Mouse (Mus musculus): Measurements from ENCODE around the gene Bcl7a. TPM values are rescaled to one million over a fixed set of nuclear protein-coding genes. Genes with fewer than 3 reads are reported as not detected.

Bcl7a gene
- polyA plus RNA-seq, 1 experiment from 2014 or later: 42.4 TPM

- ATAC-seq (ENCODE audit: low FRiP score, low TSS enrichment): peak; percentile 95
- Histone ChIP-seq H3K36me3 (ENCODE audit: control insufficient read depth, insufficient read depth, low read length) (no peaks in the 10 kb centered on the region), H3K4me2 (ENCODE audit: low read length) (peak within 1 kb of the TSS; percentile 69), H3K9me3 (ENCODE audit: control insufficient read depth, low read length) (no peaks in the 10 kb centered on the region), H3K27ac (replicated peaks; ENCODE audit: low read depth, low read length) (peak within 1 kb of the TSS; percentile 84), H3K9ac (replicated peaks; ENCODE audit: low read length) (peak within 1 kb of the TSS; percentile 88), H3K4me3 (replicated peaks; ENCODE audit: low read depth, low read length) (peak within 1 kb of the TSS; percentile 95), H3K27me3 (ENCODE audit: control insufficient read depth, insufficient read depth, low read length) (no peaks in the 10 kb centered on the region), H3K4me1 (ENCODE audit: control insufficient read depth, insufficient read depth, low read length) (peaks cover 36% of the 10 kb centered on the region)
- under 1% methylated on average over 49 of the region's 50 CpGs for WGBS
- peak; percentile 95 for DNase-seq
Observed at GRCm38 (mm10) chr5:123394303-123394956, 50.8 kb downstream of the Bcl7a start, which contains the start of gene Mlxip. TSS of gene Mlxip (plus strand) at chr5:123394798.

GRCm38 (mm10) chr5:123394957-123395881 lies 51.6 kb downstream of the Bcl7a start:
- Histone ChIP-seq H3K9ac (replicated peaks; ENCODE audit: low read length) (peak overlapping the region; percentile 88), H3K4me1 (ENCODE audit: control insufficient read depth, insufficient read depth, low read length) (peaks cover 36% of the 10 kb centered on the region), H3K4me3 (replicated peaks; ENCODE audit: low read depth, low read length) (peak overlapping the region; percentile 95), H3K4me2 (ENCODE audit: low read length) (peak overlapping the region; percentile 69), H3K9me3 (ENCODE audit: control insufficient read depth, low read length) (no peaks in the 10 kb centered on the region), H3K27ac (replicated peaks; ENCODE audit: low read depth, low read length) (peak overlapping the region; percentile 84), H3K36me3 (ENCODE audit: control insufficient read depth, insufficient read depth, low read length) (no peaks in the 10 kb centered on the region), H3K27me3 (ENCODE audit: control insufficient read depth, insufficient read depth, low read length) (no peaks in the 10 kb centered on the region)
- DNase-seq (peak; percentile 41), ATAC-seq (ENCODE audit: low FRiP score, low TSS enrichment) (peak; percentile 35)
- WGBS: under 1% methylated on average over 65 of the region's 65 CpGs

GRCm38 (mm10) chr5:123396901-123397464 lies 53.3 kb downstream of the Bcl7a start:
- H3K4me1 ChIP-seq (ENCODE audit: control insufficient read depth, insufficient read depth, low read length): peaks cover 31% of the 10 kb centered on the region
- 67% methylated on average over 8 of the region's 8 CpGs for WGBS
- no peak for DNase-seq
- no peak for ATAC-seq (ENCODE audit: low FRiP score, low TSS enrichment)
- peak overlapping the region; percentile 95 for H3K4me3 ChIP-seq (replicated peaks; ENCODE audit: low read depth, low read length)
- H3K4me2 ChIP-seq (ENCODE audit: low read length): peak overlapping the region; percentile 69
- H3K27me3 ChIP-seq (ENCODE audit: control insufficient read depth, insufficient read depth, low read length): no peaks in the 10 kb centered on the region
- no peaks in the 10 kb centered on the region for H3K36me3 ChIP-seq (ENCODE audit: control insufficient read depth, insufficient read depth, low read length)
- H3K9ac ChIP-seq (replicated peaks; ENCODE audit: low read length): peak overlapping the region; percentile 88
- H3K9me3 ChIP-seq (ENCODE audit: control insufficient read depth, low read length): no peaks in the 10 kb centered on the region
- no peak overlapping the region for H3K27ac ChIP-seq (replicated peaks; ENCODE audit: low read depth, low read length)

- Histone ChIP-seq H3K9me3 (ENCODE audit: control insufficient read depth, low read length) (no peaks in the 10 kb centered on the region), H3K27me3 (ENCODE audit: control insufficient read depth, insufficient read depth, low read length) (no peaks in the 10 kb centered on the region), H3K4me3 (replicated peaks; ENCODE audit: low read depth, low read length) (peak overlapping the region; percentile 95), H3K27ac (replicated peaks; ENCODE audit: low read depth, low read length) (no peak overlapping the region), H3K36me3 (ENCODE audit: control insufficient read depth, insufficient read depth, low read length) (no peaks in the 10 kb centered on the region), H3K4me2 (ENCODE audit: low read length) (peak overlapping the region; percentile 69), H3K9ac (replicated peaks; ENCODE audit: low read length) (peak overlapping the region; percentile 88; the same call in 1 of the 2 replicates), H3K4me1 (ENCODE audit: control insufficient read depth, insufficient read depth, low read length) (peaks cover 31% of the 10 kb centered on the region)
- DNase-seq (no peak), ATAC-seq (ENCODE audit: low FRiP score, low TSS enrichment) (no peak)
- 90% methylated on average over 11 of the region's 11 CpGs for WGBS
Observed at GRCm38 (mm10) chr5:123397786-123398185, 54.2 kb downstream of the Bcl7a start.

- no peak for DNase-seq
- H3K4me3 ChIP-seq (replicated peaks; ENCODE audit: low read depth, low read length): no peak overlapping the region
- no peak overlapping the region for H3K4me2 ChIP-seq (ENCODE audit: low read length)
- WGBS: 92% methylated on average over 4 of the region's 4 CpGs
- H3K9ac ChIP-seq (replicated peaks; ENCODE audit: low read length): no peak overlapping the region
- H3K4me1 ChIP-seq (ENCODE audit: control insufficient read depth, insufficient read depth, low read length): peaks cover 31% of the 10 kb centered on the region
- H3K9me3 ChIP-seq (ENCODE audit: control insufficient read depth, low read length): no peaks in the 10 kb centered on the region
- H3K27me3 ChIP-seq (ENCODE audit: control insufficient read depth, insufficient read depth, low read length): no peaks in the 10 kb centered on the region
- no peaks in the 10 kb centered on the region for H3K36me3 ChIP-seq (ENCODE audit: control insufficient read depth, insufficient read depth, low read length)
- no peak overlapping the region for H3K27ac ChIP-seq (replicated peaks; ENCODE audit: low read depth, low read length)
- ATAC-seq (ENCODE audit: low FRiP score, low TSS enrichment): no peak
Observed at GRCm38 (mm10) chr5:123398856-123399498, 55.3 kb downstream of the Bcl7a start.

- no peak overlapping the region for H3K9ac ChIP-seq (replicated peaks; ENCODE audit: low read length)
- H3K27me3 ChIP-seq (ENCODE audit: control insufficient read depth, insufficient read depth, low read length): no peaks in the 10 kb centered on the region
- H3K9me3 ChIP-seq (ENCODE audit: control insufficient read depth, low read length): no peaks in the 10 kb centered on the region
- no peak overlapping the region for H3K4me2 ChIP-seq (ENCODE audit: low read length)
- H3K27ac ChIP-seq (replicated peaks; ENCODE audit: low read depth, low read length): no peak overlapping the region
- WGBS: 97% methylated on average over 3 of the region's 3 CpGs
- no peak for ATAC-seq (ENCODE audit: low FRiP score, low TSS enrichment)
- no peaks in the 10 kb centered on the region for H3K36me3 ChIP-seq (ENCODE audit: control insufficient read depth, insufficient read depth, low read length)
- 0 out of 2 replicates have a peak, but pooled peaks cover 6% of the 10 kb centered on the region for H3K4me1 ChIP-seq (ENCODE audit: control insufficient read depth, insufficient read depth, low read length)
- DNase-seq: no peak
- H3K4me3 ChIP-seq (replicated peaks; ENCODE audit: low read depth, low read length): no peak overlapping the region
Observed at GRCm38 (mm10) chr5:123404480-123404879, 60.8 kb downstream of the Bcl7a start.

- Histone ChIP-seq H3K4me2 (ENCODE audit: low read length) (no peak overlapping the region), H3K27ac (replicated peaks; ENCODE audit: low read depth, low read length) (no peak overlapping the region), H3K4me3 (replicated peaks; ENCODE audit: low read depth, low read length) (no peak overlapping the region), H3K9me3 (ENCODE audit: control insufficient read depth, low read length) (no peaks in the 10 kb centered on the region), H3K36me3 (ENCODE audit: control insufficient read depth, insufficient read depth, low read length) (peaks cover 4% of the 10 kb centered on the region; the same call in 1 of the 2 replicates), H3K9ac (replicated peaks; ENCODE audit: low read length) (no peak overlapping the region), H3K27me3 (ENCODE audit: control insufficient read depth, insufficient read depth, low read length) (no peaks in the 10 kb centered on the region), H3K4me1 (ENCODE audit: control insufficient read depth, insufficient read depth, low read length) (0 out of 2 replicates have a peak, but pooled peaks cover 6% of the 10 kb centered on the region)
- 48% methylated on average over 2 of the region's 2 CpGs for WGBS
- DNase-seq: no peak
- ATAC-seq (ENCODE audit: low FRiP score, low TSS enrichment): no peak
Observed at GRCm38 (mm10) chr5:123406952-123407351, 63.3 kb downstream of the Bcl7a start.

GRCm38 (mm10) chr5:123408176-123408575 lies 64.5 kb downstream of the Bcl7a start:
- Histone ChIP-seq H3K27ac (replicated peaks; ENCODE audit: low read depth, low read length) (no peak overlapping the region), H3K4me2 (ENCODE audit: low read length) (no peak overlapping the region), H3K4me3 (replicated peaks; ENCODE audit: low read depth, low read length) (no peak overlapping the region), H3K9ac (replicated peaks; ENCODE audit: low read length) (no peak overlapping the region), H3K27me3 (ENCODE audit: control insufficient read depth, insufficient read depth, low read length) (no peaks in the 10 kb centered on the region), H3K4me1 (ENCODE audit: control insufficient read depth, insufficient read depth, low read length) (0 out of 2 replicates have a peak, but pooled peaks cover 6% of the 10 kb centered on the region), H3K36me3 (ENCODE audit: control insufficient read depth, insufficient read depth, low read length) (peaks cover 4% of the 10 kb centered on the region; the same call in 1 of the 2 replicates), H3K9me3 (ENCODE audit: control insufficient read depth, low read length) (no peaks in the 10 kb centered on the region)
- 42% methylated on average over 3 of the region's 3 CpGs for WGBS
- DNase-seq: no peak
- no peak for ATAC-seq (ENCODE audit: low FRiP score, low TSS enrichment)
